Mouse (Mus musculus) right cerebral cortex, postnatal 25 days (tissue): Measurements from ENCODE around the gene Gm15130.

Source experiments
- DNase-seq: peaks from one replicate; pipeline ENCODE4 v3.0.0; 2022

The Gm15130 gene

DNA sequence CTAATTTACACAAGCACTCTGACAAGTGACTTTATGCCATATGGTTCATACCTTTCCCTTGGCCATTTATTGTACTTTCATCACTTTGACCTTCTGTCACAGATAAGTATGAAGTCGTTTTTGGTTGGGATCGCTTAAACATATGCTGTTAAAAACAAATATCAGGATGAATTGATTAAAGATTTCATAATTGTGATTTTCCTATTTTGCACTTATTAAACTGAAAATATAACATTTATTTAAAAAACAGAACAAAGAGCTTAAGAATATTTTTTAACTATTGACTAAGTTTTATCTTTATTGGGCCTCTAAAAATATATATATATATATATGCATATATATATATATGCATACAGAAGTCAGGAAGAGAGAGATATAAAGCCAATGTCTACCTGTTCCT is at the start of gene Gm15130:
Gene Gm15130, minus strand, starts transcription at position 101 of the 400 bp plus-strand sequence.
- no peak for DNase-seq

DNA sequence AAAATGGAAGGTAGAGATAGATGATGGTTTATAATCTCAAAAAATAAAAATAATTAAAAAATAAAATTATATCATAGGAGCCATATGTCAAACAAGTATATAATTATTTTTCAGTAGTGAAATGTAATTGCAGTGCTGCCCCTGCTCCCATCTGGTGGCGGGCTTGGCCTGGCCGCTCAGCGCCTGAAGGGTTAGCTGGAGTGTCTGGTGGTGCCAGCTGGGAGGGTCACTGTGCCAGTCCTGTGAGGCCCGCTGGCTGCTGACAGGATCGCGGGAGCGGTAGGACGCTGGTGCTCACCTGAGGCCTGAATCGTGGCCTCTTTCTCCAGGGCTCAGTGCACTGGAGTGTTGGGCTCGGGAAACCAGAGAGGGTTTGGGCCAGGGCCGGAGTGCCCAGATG is 29.3 kb upstream of the Gm15130 start:
- DNase-seq = no peak

DNA sequence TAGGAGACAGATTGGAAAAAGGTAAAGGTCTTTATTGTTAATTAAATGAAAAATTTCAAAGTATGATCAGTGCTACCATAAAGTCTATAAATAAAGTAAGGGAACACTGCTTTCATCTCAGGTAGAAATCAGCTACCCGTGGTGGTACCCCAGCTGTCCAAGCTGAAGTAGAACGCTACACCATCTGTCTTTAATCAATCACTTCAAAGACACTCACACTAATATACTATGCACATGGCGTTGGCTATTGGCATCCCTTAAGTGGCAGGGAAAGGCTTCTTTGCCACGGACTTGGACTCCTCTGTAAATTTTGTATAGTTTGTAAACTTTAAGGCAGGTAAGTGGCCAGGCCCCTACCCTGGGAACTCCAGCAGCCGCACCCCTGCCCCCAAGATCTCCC is 17.0 kb downstream of the Gm15130 start:
- no peak for DNase-seq

DNA sequence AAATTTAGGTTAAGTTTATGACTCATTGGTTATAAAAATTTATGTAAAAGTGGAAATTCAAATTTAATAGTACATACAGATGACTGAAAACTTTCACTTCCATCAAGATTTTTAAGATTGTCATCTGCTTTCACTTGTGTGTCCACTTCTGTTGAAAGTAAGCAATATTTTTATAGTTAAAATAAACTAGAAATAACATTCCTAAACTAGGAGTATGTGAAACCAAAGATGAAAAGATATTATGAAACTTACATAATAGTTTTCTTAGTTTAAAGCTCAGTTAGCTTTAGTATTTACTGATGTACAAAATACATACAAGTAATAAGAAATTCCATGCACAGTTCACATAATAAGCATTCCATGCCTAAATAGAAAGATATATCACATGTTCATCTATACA is 46.9 kb downstream of the Gm15130 start, which contains the start of gene Gm13941:
Gene Gm13941, minus strand, starts transcription at position 101 of the 400 bp plus-strand sequence.
- DNase-seq = no peak
